Mouse (Mus musculus): Measurements from ENCODE around the gene Tbc1d14. TPM values are rescaled to one million over a fixed set of nuclear protein-coding genes. Genes with fewer than 3 reads are reported as not detected.
A peak's percentile ranks its signal among the peaks of the same experiment; 100 is the strongest.

Gene Tbc1d14
- 63.1 and 67.5 TPM in 2 replicates for polyA plus RNA-seq (2015; fragmentation: Nextera tagmentation; extraction: Ambion mirVana)

- Histone ChIP-seq H3K27ac (replicated peaks) (no peak within 1 kb of the TSS), H3K9ac (no peak within 1 kb of the TSS), H3K4me2 (no peak within 1 kb of the TSS), H3K9me3 (no peaks in the 10 kb centered on the region), H3K27me3 (no peaks in the 10 kb centered on the region), H3K4me1 (replicated peaks) (no peaks in the 10 kb centered on the region), H3K4me3 (no peak within 1 kb of the TSS), H3K36me3 (no peaks in the 10 kb centered on the region)
- WGBS: 91% methylated on average over 5 of the region's 5 CpGs
- ATAC-seq (ENCODE audit: low FRiP score, low read depth): no peak
Observed at GRCm38 (mm10) chr5:36593176-36593575, at the start of gene Tbc1d14. Tbc1d14 (minus strand) TSS chr5:36593276.

GRCm38 (mm10) chr5:36625612-36626011, 32.5 kb upstream of the Tbc1d14 start:
- no peak overlapping the region for H3K9ac ChIP-seq

GRCm38 (mm10) chr5:36623670-36624069, 30.6 kb upstream of the Tbc1d14 start:
- Histone ChIP-seq H3K27ac (replicated peaks) (no peak overlapping the region), H3K4me3 (no peak overlapping the region), H3K27me3 (no peaks in the 10 kb centered on the region), H3K9me3 (no peaks in the 10 kb centered on the region), H3K9ac (no peak overlapping the region), H3K4me2 (no peak overlapping the region), H3K4me1 (replicated peaks) (peaks cover 10% of the 10 kb centered on the region; the same call in 1 of the 2 replicates), H3K36me3 (peaks cover 5% of the 10 kb centered on the region; the same call in 1 of the 2 replicates)
- 91% methylated on average over 5 of the region's 5 CpGs for WGBS
- ATAC-seq (ENCODE audit: low FRiP score, low read depth): no peak

More at GRCm38 (mm10) chr5:36625612-36626011, 32.5 kb upstream of the Tbc1d14 start:
- H3K27me3 ChIP-seq: no peaks in the 10 kb centered on the region
- H3K36me3 ChIP-seq: peaks cover 17% of the 10 kb centered on the region; the same call in 1 of the 2 replicates
- H3K9me3 ChIP-seq: no peaks in the 10 kb centered on the region
- no peak overlapping the region for H3K4me3 ChIP-seq
- H3K4me2 ChIP-seq: no peak overlapping the region
- peaks cover 7% of the 10 kb centered on the region; the same call in 1 of the 2 replicates for H3K4me1 ChIP-seq (replicated peaks)
- ATAC-seq (ENCODE audit: low FRiP score, low read depth): no peak
- 78% methylated on average over 5 of the region's 5 CpGs for WGBS
- H3K27ac ChIP-seq (replicated peaks): no peak overlapping the region

GRCm38 (mm10) chr5:36621058-36621449, 28.0 kb upstream of the Tbc1d14 start:
- Histone ChIP-seq H3K4me1 (replicated peaks) (peaks cover 7% of the 10 kb centered on the region; the same call in 1 of the 2 replicates), H3K4me3 (no peak overlapping the region), H3K27ac (replicated peaks) (0 out of 2 replicates have a peak overlapping the region, but pooled peaks have one; percentile 25), H3K9me3 (no peaks in the 10 kb centered on the region), H3K9ac (0 out of 2 replicates have a peak overlapping the region, but pooled peaks have one; percentile 4), H3K36me3 (peaks cover 21% of the 10 kb centered on the region), H3K27me3 (no peaks in the 10 kb centered on the region), H3K4me2 (no peak overlapping the region)
- no peak for ATAC-seq (ENCODE audit: low FRiP score, low read depth)
- WGBS: 75% methylated on average over 5 of the region's 5 CpGs

- WGBS: 93% methylated on average over 8 of the region's 8 CpGs
- Histone ChIP-seq H3K27ac (replicated peaks) (no peak overlapping the region), H3K9ac (0 out of 2 replicates have a peak overlapping the region, but pooled peaks have one; percentile 4), H3K4me2 (no peak overlapping the region), H3K27me3 (no peaks in the 10 kb centered on the region), H3K4me1 (replicated peaks) (peaks cover 7% of the 10 kb centered on the region; the same call in 1 of the 2 replicates), H3K36me3 (peaks cover 26% of the 10 kb centered on the region), H3K9me3 (no peaks in the 10 kb centered on the region), H3K4me3 (no peak overlapping the region)
- ATAC-seq (ENCODE audit: low FRiP score, low read depth): no peak
Observed at GRCm38 (mm10) chr5:36620409-36621057, 27.5 kb upstream of the Tbc1d14 start.

GRCm38 (mm10) chr5:36618890-36619289, 25.8 kb upstream of the Tbc1d14 start:
- H3K27me3 ChIP-seq: no peaks in the 10 kb centered on the region
- ATAC-seq (ENCODE audit: low FRiP score, low read depth): no peak
- no peak overlapping the region for H3K4me2 ChIP-seq
- 83% methylated on average over 5 of the region's 5 CpGs for WGBS
- no peaks in the 10 kb centered on the region for H3K9me3 ChIP-seq
- no peak overlapping the region for H3K9ac ChIP-seq
- H3K4me1 ChIP-seq (replicated peaks): peaks cover 7% of the 10 kb centered on the region; the same call in 1 of the 2 replicates
- no peak overlapping the region for H3K4me3 ChIP-seq
- no peak overlapping the region for H3K27ac ChIP-seq (replicated peaks)
- H3K36me3 ChIP-seq: peaks cover 42% of the 10 kb centered on the region

GRCm38 (mm10) chr5:36618356-36618755, 25.3 kb upstream of the Tbc1d14 start:
- H3K9me3 ChIP-seq: no peaks in the 10 kb centered on the region
- no peak overlapping the region for H3K27ac ChIP-seq (replicated peaks)
- H3K36me3 ChIP-seq: peaks cover 46% of the 10 kb centered on the region
- WGBS: 82% methylated on average over 4 of the region's 4 CpGs
- no peak overlapping the region for H3K4me2 ChIP-seq
- no peak overlapping the region for H3K4me3 ChIP-seq
- peaks cover 7% of the 10 kb centered on the region; the same call in 1 of the 2 replicates for H3K4me1 ChIP-seq (replicated peaks)
- H3K9ac ChIP-seq: no peak overlapping the region
- H3K27me3 ChIP-seq: no peaks in the 10 kb centered on the region
- ATAC-seq (ENCODE audit: low FRiP score, low read depth): no peak

- no peak overlapping the region for H3K4me3 ChIP-seq
- H3K4me1 ChIP-seq (replicated peaks): no peaks in the 10 kb centered on the region
- no peak overlapping the region for H3K27ac ChIP-seq (replicated peaks)
- no peak for ATAC-seq (ENCODE audit: low FRiP score, low read depth)
- H3K27me3 ChIP-seq: no peaks in the 10 kb centered on the region
- peaks cover 59% of the 10 kb centered on the region for H3K36me3 ChIP-seq
- no peak overlapping the region for H3K4me2 ChIP-seq
- no peak overlapping the region for H3K9ac ChIP-seq
- 85% methylated on average over 4 of the region's 4 CpGs for WGBS
- no peaks in the 10 kb centered on the region for H3K9me3 ChIP-seq
Observed at GRCm38 (mm10) chr5:36614124-36614523, 21.0 kb upstream of the Tbc1d14 start.

- no peak overlapping the region for H3K4me3 ChIP-seq
- H3K36me3 ChIP-seq: peaks cover 31% of the 10 kb centered on the region
- no peaks in the 10 kb centered on the region for H3K9me3 ChIP-seq
- no peak for ATAC-seq (ENCODE audit: low FRiP score, low read depth)
- WGBS: 93% methylated on average over 2 of the region's 2 CpGs
- H3K9ac ChIP-seq: no peak overlapping the region
- H3K27me3 ChIP-seq: no peaks in the 10 kb centered on the region
- H3K27ac ChIP-seq (replicated peaks): no peak overlapping the region
- no peaks in the 10 kb centered on the region for H3K4me1 ChIP-seq (replicated peaks)
- H3K4me2 ChIP-seq: no peak overlapping the region
Observed at GRCm38 (mm10) chr5:36608939-36609499, 15.9 kb upstream of the Tbc1d14 start.

GRCm38 (mm10) chr5:36603031-36603430, 10.0 kb upstream of the Tbc1d14 start:
- Histone ChIP-seq H3K4me2 (no peak overlapping the region), H3K4me1 (replicated peaks) (no peaks in the 10 kb centered on the region), H3K4me3 (no peak overlapping the region), H3K36me3 (peaks cover 58% of the 10 kb centered on the region), H3K27me3 (no peaks in the 10 kb centered on the region), H3K9me3 (no peaks in the 10 kb centered on the region), H3K27ac (replicated peaks) (no peak overlapping the region), H3K9ac (no peak overlapping the region)
- WGBS: 86% methylated on average over 5 of the region's 5 CpGs
- ATAC-seq (ENCODE audit: low FRiP score, low read depth): peak; percentile 80

GRCm38 (mm10) chr5:36602028-36602427, 9.0 kb upstream of the Tbc1d14 start:
- Histone ChIP-seq H3K9me3 (no peaks in the 10 kb centered on the region), H3K4me2 (no peak overlapping the region), H3K9ac (no peak overlapping the region), H3K36me3 (peaks cover 51% of the 10 kb centered on the region), H3K27me3 (no peaks in the 10 kb centered on the region), H3K4me1 (replicated peaks) (no peaks in the 10 kb centered on the region), H3K4me3 (no peak overlapping the region), H3K27ac (replicated peaks) (no peak overlapping the region)
- no peak for ATAC-seq (ENCODE audit: low FRiP score, low read depth)
- WGBS: 90% methylated on average over 9 of the region's 9 CpGs

- no peak overlapping the region for H3K4me3 ChIP-seq
- ATAC-seq (ENCODE audit: low FRiP score, low read depth): no peak
- no peak overlapping the region for H3K4me2 ChIP-seq
- no peak overlapping the region for H3K9ac ChIP-seq
- no peak overlapping the region for H3K27ac ChIP-seq (replicated peaks)
- no peaks in the 10 kb centered on the region for H3K27me3 ChIP-seq
- WGBS: 96% methylated on average over 7 of the region's 7 CpGs
- H3K36me3 ChIP-seq: peaks cover 51% of the 10 kb centered on the region
- no peaks in the 10 kb centered on the region for H3K4me1 ChIP-seq (replicated peaks)
- H3K9me3 ChIP-seq: no peaks in the 10 kb centered on the region
Observed at GRCm38 (mm10) chr5:36601492-36601891, 8.4 kb upstream of the Tbc1d14 start.
